Mouse (Mus musculus) urinary bladder, adult 2 months (tissue): ENCODE measurements around the gene Abhd14b. TPM values are rescaled to one million over a fixed set of nuclear protein-coding genes. Genes with fewer than 3 reads are reported as not detected.

Experiments used
- DNase-seq: peaks from one replicate; pipeline ENCODE4 v3.0.0; 2022; ENCODE audit warnings: low spot score
- polyA plus RNA-seq: library from polyadenylated mRNA; depleted of rRNA; stranded (reverse); fragments of >200 nt; gene quantifications from 2 replicates; pipeline ENCODE4 v1.2.3, GENCODE M21; 2012

Gene Abhd14b
- polyA plus RNA-seq, 1 experiment, result 84.4 TPM

DNA sequence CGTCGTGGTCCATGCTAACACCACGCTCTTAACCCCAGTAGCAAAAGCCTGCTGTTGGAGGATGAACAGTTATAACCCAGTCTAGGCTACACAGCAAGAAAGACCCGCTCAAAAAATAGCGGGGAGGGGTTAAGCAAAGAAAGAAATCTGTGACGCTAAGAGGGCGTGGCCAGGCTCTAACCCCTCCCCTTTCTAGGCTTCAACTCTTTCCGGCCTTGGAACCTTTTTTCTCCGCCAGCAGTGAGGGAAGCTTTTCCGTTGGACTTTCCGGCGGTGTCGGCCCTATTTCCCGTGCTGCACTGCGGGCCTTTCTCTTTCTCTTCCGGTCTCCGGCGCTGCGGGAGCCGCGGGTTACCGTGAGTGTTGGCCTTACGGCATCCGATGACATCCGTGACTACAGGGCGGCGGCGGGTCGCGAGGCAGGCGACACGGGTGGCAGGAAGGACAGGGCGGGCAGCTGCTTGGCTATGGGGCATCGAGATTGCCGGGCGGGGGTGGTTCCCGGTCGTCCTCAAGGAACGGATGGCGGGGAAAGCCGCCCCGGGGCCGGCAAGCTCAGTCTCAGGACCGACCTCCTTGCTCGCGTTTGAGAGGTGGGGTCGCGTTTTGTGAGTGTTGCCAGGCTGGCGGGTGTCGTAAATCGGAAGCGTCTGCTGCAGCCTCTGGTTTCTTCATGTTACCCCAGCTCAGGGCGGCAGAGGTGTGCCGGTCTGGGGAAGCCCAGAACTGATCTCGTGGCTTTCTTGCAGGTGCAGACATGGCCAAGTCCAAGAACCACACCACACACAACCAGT is 17.8 kb upstream of the Abhd14b start, which contains the start of gene Rpl29:
TSS of gene Rpl29 (plus strand) at position 234 of the 794 bp plus-strand sequence.
- DNase-seq, result peak; percentile 85

DNA sequence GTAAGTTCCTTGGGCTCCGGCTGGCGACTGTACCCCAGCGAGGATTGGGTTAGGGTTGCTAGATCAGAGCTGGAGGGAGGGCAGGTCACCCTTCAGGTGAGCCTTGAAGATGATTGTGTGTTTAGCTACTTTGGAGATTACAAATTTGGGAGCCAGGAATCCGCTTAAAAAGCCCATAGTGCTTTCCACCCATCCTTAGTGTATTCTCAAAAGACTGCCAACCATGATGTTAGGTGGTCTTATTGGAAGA is 17.3 kb upstream of the Abhd14b start:
- DNase-seq, result no peak

DNA sequence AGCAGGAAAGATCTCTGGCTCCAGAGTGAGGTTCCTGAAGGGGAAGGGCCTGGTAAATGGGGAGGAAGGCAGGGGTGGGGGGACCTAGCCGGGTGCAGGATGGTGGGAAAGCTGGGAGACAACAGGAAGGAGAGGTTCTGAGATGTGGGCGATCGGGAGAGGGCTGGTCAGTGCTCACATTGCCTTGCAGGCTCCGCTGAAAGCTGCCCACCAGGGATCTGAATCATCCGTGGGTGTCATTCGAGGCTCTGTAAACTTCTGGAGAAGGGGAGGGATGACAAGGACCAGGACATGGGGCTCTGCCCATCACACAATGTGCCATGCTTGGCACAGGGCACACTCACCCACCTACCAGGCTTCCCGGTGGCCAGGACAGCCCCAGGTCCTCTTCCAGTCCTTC is 13.9 kb upstream of the Abhd14b start:
- DNase-seq, result no peak

DNA sequence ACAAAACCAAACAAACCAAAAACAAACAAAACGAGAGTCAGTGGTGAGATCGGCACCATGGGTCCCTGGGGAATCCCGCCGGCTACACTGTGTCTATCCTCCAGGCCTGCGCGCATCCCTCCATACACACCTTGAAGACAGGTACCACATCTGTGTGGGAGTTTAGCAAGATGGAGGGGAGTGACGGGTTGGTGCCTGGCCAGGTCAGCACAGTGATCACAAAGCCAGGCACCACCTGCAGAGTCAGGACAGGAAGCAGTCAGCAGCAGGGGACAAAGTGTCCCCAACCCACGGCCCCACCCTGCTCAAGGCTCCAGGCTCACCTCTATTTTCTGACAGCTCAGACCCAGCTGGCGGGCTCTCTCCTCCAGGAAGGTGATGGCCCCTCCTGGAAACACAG is 10.7 kb upstream of the Abhd14b start:
- no peak for DNase-seq

- DNase-seq, result no peak
Measured at GRCm38 (mm10) chr9:106442680-106443079, 4.6 kb upstream of the Abhd14b start.

- no peak for DNase-seq
Measured at GRCm38 (mm10) chr9:106444836-106445235, 2.4 kb upstream of the Abhd14b start.

GRCm38 (mm10) chr9:106447951-106448350 is 692 bp downstream of the Abhd14b start:
- DNase-seq, result no peak

DNA sequence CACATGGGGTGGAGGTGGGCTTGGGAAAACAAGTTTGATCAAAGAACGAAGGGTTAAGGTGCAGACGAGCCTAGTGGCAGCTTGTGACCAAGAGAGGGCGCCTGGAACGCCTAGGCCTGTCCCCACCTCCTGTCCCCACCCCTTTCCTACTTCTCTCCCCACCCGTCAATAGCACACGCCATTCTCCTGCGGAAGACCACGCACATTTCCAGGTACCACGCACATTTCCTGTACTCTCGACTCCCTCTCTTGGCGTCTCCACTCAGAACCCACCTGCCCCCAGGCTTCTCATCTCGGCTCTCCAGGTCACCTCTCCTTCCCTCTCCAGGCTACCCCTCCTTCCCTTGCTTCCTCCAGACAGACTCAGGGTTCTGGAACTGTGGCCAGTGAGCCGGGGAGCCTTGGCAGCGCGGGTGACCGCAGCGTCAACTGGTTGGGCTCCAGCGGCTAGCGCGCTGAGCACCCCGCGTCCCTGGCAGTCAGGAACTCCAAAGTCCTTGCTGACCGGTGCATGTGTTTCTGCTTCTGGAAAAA is 1.3 kb downstream of the Abhd14b start:
- peak; percentile 63 for DNase-seq

DNA sequence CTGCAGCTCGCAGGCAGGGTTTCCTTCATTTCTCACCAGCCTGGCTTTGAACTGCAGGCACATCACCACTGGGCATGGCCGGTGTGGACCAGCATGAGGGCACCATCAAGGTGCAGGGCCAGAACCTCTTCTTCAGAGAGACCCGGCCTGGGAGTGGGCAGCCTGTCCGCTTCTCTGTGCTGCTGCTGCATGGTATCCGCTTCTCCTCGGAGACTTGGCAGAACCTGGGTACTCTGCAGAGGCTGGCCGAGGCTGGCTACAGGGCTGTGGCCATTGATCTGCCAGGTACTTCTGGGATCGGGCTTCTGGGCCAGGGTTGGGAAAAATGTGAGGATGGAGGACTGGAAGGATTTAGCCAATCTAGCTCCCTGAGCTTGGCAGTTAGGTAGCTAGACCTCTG is 2.7 kb downstream of the Abhd14b start:
- no peak for DNase-seq

- no peak for DNase-seq
Measured at GRCm38 (mm10) chr9:106450661-106451060, 3.4 kb downstream of the Abhd14b start.

- no peak for DNase-seq
Measured at GRCm38 (mm10) chr9:106451298-106451697, 4.0 kb downstream of the Abhd14b start.

GRCm38 (mm10) chr9:106451899-106452298 is 4.6 kb downstream of the Abhd14b start:
- no peak for DNase-seq

DNA sequence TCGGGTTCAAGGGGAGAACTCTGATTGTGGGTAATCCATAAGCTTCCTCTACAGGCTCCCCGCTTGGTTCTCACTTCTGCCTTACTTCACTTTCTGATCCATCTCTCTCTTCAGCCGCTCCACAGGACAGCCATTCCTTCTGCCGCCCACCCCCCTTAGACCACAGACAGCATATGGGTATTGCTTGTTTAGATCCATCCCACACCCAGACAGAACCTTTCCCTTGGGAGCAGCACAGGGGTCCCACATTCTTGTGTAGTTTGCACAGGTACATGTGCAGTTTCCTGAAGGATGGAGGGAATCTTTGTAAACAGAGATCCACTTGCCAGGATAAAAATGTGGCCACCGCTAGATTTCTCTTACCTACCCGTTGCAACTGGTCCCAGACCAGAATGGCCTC is 5.1 kb downstream of the Abhd14b start:
- no peak for DNase-seq

DNA sequence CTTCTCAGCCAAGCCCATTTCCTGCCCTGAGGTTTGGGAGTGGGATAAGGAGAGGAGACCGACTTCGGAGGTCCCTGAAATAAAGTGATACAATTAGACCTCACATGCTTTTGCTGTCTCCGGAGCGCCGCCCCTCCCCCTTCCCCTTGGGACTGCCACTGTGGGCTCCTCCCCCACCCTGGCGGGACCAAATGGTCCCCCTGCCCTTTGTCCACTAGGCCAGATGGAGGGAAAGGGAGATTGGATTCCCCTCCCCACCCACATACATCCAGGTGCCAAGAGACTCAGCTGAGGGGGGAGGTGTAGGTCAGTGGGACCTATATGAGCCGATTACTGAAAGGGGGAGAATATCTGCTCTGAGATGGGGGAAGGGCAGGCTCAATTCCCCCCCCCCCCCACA is 5.6 kb downstream of the Abhd14b start:
- DNase-seq, result no peak

GRCm38 (mm10) chr9:106453271-106454070 is 6.2 kb downstream of the Abhd14b start, which contains the start of gene Pcbp4:
TSS of gene Pcbp4 (plus strand) at chr9:106453291.
- no peak for DNase-seq

DNA sequence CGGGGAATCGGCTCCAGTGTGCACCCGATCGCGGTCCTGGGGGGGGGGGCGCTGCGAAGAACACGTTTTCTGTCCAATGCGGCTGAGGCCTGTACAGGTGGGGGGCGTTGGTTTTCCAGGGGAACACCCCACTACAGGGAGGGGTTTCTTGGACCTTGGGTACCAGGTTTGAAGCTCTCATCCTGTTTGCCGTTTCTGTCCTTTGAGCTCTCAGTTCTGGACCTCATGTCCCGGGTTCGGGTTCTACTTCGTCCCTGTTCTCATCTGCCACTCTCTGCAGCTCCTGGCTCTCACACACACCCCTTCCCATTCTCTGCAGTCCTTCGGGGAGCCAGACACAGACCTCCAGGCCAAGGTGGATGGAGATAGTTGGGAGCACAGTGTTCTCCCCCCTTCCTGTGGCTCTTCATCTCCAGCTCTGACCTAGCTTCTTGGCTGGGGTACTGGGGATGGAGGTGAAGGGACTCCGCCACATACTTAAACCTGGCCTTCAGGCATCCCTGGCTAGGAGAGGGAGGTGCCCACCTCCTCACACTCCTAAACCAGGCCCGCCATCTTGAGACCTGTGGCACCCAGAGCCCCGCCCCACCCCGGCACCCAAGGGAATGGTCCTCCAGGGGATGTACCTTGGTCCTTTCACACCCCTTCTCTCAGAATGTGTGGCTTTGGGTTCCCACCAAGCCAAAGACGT is 7.0 kb downstream of the Abhd14b start:
- no peak for DNase-seq

DNA sequence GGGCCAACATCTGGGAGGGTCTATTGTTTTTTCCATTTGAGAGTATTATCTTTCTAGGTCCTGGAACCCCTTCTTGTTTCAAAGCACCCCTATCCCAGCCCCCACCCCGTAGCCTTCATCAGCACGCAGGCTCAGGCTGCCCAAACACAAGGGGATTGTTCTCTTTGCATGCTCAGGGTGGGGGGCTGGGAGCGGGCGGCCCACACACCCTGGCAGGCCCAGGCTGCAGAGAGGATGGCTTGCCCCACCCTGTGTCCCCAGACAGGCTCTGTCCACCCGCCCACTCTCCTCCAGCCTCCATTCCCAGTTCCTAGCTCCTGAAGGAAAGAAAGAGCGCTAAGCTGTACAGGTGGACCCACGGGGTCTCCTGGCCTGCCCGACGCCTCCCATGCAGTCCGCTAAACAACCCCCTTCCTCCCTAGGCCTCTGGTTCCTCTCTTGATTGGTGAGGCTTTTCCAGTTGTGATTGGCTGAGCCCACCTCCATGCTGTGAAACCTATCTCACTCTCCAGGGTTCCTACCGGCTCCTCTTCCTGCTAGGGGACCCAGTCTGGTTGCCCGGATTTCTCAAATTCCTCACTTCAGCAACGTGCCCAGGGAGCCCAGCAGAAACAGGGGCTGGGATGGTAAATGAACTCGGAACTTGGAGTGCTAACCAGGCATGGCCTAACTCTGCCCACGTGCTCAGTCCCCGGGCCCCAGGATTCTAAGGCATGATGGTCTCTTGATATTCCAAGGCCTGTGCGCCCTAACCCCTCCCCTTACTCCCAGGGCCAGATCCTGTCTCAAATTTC is 7.8 kb downstream of the Abhd14b start:
- no peak for DNase-seq

- DNase-seq, result no peak
Measured at GRCm38 (mm10) chr9:106456325-106457162, 9.3 kb downstream of the Abhd14b start.

DNA sequence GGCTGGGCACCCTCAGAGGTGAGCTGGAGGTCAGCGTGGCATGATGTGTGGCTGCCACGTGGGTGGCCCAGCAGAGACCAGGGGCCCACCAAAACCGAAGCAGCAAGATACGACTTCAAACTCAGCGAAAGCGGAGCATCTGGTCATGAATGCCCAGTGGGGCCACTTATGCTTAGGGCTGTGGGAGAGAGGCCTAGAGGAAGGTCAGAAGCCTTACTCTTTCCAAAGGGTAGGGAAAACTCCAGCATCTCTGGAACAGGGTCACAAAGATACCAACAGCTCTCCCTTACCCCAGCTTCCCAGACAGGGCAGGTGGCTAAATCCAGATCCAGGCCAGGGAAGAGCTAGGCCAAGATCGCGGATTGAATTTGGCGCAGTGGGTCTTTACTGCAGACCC is 9.9 kb downstream of the Abhd14b start:
- DNase-seq, result no peak

DNA sequence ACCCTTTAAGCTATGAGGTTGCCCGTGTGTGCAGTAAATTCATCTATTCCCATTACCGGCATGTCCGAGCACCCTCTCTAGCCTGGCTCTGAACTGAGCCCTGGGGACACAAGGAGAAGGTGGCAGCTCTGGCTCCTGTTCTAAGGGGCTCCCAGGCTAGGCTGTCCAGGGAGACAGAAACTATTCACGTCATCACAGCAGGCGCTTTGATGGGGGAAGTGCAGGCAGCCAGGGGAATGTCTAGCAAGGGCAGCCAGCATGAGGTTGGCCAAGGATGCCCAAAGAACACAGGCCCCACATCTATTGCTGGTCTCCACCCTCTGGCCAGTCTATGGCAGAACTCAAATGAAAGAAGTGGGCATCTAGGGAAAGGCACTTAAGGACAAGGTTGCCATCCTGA is 10.7 kb downstream of the Abhd14b start:
- no peak for DNase-seq

DNA sequence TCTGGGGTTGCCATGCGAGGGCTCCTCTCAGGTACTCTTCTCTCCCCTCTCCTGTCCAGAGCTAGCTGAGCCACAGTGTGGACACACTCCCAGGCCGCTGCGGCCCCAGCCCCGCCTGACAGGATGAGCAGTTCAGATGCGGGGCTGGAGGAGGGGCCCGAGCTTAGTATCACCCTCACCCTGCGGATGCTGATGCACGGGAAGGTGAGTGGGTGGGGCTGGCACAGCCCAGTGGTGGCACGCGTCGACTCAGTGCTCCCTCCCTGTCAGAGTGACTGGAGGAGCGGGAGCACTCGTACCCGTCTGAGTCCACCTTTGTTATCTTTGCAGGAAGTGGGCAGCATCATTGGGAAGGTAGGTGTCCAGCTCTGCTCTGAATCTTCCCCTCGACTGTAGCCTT is 12.7 kb downstream of the Abhd14b start:
- no peak for DNase-seq
